Mouse (Mus musculus) inflammation-experienced regulatory T-cells (primary cell): ENCODE measurements around the gene Syna. TPM values are rescaled to one million over a fixed set of nuclear protein-coding genes. Genes with fewer than 3 reads are reported as not detected.

Experiments used
- polyA plus RNA-seq, 2 experiments: library from polyadenylated mRNA; unstranded; fragments of 100-300 nt; shearing (Covaris generic); gene quantifications; one replicate each; pipeline ENCODE4 v1.2.1; 2017

Syna gene
- not detected for polyA plus RNA-seq

DNA sequence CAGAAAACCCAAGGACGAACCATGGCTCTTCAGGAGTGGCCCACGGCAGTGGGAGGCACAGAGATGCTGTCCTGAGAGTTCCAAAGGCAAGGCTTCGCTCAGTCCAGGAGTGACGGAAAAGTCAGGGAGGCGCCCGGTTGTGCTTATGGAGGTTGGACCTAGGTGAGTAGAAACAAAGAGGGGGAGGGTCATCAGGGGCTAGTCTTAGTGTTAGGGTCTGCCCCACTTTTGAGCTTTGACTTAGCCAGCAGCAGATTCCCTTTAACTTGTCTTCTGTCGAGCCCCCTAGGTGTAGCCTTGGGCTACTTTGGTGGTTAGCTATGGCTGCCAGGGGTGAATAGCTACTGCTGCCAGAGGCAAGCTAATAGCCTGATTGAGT, at the start of gene Syna:
Syna (minus strand) TSS at position 101 of the 379 bp plus-strand sequence.

DNA sequence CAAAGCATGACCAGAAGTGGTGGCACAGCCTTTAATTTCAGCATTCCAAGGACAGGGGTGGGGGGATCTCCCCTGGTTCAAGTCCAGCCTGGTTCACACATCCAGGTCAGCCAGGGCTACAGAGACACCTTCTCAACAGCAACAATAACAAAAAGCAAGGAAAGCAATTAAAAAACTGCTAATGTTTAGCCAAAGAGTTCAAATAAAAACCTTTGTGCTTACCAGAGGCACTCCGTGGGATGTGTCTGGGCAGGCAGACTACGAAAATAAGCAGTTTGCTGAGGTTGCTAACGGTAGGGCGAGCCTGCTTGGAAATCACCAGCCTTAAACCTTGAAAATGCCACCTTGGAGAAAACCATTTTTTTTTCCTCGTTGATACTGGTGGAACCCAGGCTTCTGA, 21.2 kb upstream of the Syna start, which contains the start of gene Rfc2:
Rfc2 (plus strand) TSS at position 221 of the 400 bp plus-strand sequence.

DNA sequence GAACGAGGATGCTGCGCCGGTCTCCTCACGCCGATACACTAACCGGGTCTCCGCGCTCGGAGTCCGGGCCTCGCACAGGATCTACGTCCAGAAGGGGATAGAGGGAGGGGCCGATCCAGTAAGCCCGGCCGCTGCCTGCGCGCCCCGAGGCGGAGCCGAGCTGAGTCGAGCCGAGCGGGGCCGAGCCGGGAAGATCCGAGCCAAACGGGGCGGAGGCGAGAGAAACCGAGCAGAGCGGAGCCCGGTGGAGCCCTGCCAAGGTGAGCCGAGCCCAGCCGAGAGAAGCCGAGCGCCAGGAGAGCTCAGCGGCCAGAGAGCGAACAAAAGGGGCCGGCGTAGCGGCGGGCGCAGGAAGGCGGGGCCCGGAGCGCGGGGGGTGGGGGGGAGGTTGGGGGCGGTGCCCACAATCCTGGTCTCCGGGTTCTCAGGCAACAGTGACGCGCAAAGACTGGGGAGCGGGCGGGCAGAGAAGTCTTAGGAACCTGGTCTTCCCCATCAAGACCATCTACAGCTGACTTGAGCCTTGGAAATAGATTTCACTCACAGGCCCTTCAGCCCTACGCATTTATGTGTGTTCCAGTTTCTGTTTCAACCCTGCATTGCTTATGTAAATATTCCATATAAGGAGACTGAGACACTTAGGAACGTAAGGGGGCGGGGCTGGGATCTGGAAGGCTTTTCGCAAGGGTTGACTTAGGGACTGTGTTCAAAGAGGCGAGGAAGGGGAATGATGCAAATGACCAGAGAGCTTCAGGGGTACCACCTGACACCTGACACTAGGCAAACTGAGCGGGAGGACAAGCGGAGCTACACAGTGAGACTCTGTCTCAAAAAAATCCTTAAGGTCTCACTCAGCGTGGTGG, 7.6 kb downstream of the Syna start, which contains the start of gene Clip2:
Clip2 (minus strand) TSS at position 325 of the 863 bp plus-strand sequence.

Other genes starting within 250 kb of the Syna start
- 100 to 1,000 TPM in 1 of 2 experiments, 10 to 100 TPM in 1; 76.3 to 165 TPM for gene Gtf2i, start 245.4 kb downstream of the Syna start, polyA plus RNA-seq
- gene Gtf2ird1, start 103.5 kb downstream of the Syna start, polyA plus RNA-seq, result 10 to 100 TPM; 16.5 to 17.4 TPM
- gene Clip2, start 7.7 kb downstream of the Syna start, polyA plus RNA-seq, result 1 to 10 TPM; 1.7 to 2.4 TPM
- 100 to 1,000 TPM; 159 to 188 TPM for gene Rfc2, start 21.2 kb upstream of the Syna start, polyA plus RNA-seq
- 1 to 10 TPM; 9.0 to 9.7 TPM for gene Lat2, start 54.9 kb upstream of the Syna start, polyA plus RNA-seq
- gene Eif4h, start 79.3 kb upstream of the Syna start, polyA plus RNA-seq, result 100 to 1,000 TPM; 227 to 229 TPM
- 10 to 100 TPM; 17.4 to 28.1 TPM for gene Limk1, start 128.4 kb upstream of the Syna start, polyA plus RNA-seq
- under 1 TPM; 0.19 to 0.37 TPM for gene Eln, start 187.2 kb upstream of the Syna start, polyA plus RNA-seq